Mouse (Mus musculus): ENCODE results near the gene Cxcr1. TPM values are rescaled to one million over a fixed set of nuclear protein-coding genes. Genes with fewer than 3 reads are reported as not detected.

Cxcr1 gene
- polyA plus RNA-seq (2012; rRNA removed), result not detected in 2 replicates

DNA sequence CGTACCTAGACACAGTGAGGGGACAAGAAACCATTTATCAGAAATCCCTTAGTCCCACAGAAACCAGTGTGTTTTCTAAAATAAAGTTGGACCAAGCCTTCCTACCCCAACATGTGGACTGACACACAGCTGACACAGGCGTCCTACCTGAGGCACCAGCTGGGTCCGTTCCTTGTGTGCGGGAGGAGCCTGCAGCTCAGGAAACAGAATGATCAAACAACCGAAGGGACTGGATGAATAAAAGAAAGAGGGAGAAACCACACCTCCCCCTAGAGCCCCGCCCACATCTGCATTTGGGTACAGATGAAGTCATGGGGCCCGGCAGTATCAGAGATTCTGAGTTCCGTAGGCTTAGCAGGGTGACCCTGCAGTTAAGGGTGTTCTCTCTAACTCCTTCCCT, at the start of gene Cxcr1:
Cxcr1 (minus strand) TSS at position 187 of the 400 bp plus-strand sequence.

DNA sequence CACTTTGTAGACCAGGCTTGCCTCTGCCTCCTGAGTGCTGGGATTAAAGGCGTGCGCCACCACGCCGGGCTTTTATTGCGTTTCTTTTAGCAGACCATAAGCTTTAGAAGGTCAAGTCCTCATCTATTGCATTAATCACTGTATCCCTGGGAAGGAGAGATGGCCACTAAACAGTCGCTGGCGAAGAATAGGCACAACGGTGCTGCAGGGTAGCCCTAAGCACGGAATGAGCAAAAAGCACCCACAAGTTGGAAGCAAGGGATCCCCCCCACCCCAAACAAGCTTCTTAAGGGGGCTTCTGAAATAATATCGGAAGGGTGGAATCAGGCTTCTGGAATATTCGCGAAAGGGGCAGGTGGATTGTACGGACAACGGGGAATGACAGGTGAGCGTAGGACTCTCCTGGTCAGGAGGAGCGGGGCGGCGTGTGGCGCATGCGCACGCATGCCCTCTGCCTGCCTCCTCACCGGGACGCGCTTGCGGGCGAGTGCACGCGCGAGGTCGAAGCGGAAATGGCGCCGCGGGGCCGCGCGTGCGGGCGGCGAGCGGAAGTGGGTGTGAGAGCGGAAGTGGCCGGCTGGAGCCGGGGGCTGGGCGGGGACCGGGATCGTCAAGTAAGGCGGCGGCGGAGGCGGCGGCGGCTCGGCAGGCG, 41.6 kb upstream of the Cxcr1 start, which contains the start of gene Arpc2:
Arpc2 (plus strand) TSS at position 147 of the 652 bp plus-strand sequence.

DNA sequence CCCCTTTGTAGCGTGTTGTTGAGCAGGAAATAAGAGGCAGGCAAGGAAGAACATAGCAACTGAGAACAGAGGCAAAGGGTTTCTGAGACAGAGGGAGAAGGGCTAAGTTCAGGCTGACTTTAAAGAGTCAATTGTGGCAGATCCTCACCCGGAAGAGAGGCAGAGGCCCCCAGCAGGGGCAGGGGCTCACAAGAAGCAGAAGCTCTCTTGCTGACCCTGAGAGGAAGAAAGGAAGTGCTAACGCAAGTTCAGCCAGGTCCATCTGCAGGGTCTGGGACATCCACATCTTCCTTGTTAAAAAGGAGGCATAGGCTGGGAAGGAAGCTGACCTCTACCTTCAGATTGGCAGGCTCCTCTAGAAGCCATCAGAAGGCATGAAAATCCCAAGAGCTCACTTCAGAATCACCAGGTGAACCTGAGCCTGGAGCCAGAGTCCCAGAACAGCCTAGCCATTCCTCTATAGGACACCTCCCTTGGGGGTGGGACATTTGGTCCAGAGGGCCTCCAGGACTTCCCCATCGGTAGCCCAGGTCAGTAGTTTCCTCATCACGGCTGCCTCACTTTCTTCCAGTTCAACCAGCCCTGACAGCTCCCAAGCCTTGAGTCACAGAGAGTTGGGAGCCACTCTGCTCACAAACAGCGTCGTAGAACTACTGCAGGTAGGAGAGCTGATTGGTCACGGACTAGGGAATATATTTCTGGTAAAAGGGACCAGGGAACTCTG, 40.8 kb downstream of the Cxcr1 start, which contains the start of gene Cxcr2:
Cxcr2 (plus strand) TSS at position 529 of the 724 bp plus-strand sequence.

Other genes starting within 250 kb of the Cxcr1 start
- 8.3 and 13.0 TPM in 2 replicates for gene Tns1, start 70.2 kb downstream of the Cxcr1 start, polyA plus RNA-seq (2012; rRNA removed)
- 0.65 and 0.75 TPM in 2 replicates for gene Rufy4, start 69.1 kb downstream of the Cxcr1 start, polyA plus RNA-seq (2012; rRNA removed)
- 0.09 and 0.10 TPM in 2 replicates for gene Cxcr2, start 40.6 kb downstream of the Cxcr1 start, polyA plus RNA-seq (2012; rRNA removed)
- gene Arpc2, start 41.5 kb upstream of the Cxcr1 start, polyA plus RNA-seq (2012; rRNA removed), result 200 and 212 TPM in 2 replicates
- 0.05 and 0.06 TPM in 2 replicates for gene Gpbar1, start 83.9 kb upstream of the Cxcr1 start, polyA plus RNA-seq (2012; rRNA removed)
- 170 and 189 TPM in 2 replicates for gene Aamp, start 90.1 kb upstream of the Cxcr1 start, polyA plus RNA-seq (2012; rRNA removed)
- 64.7 and 71.0 TPM in 2 replicates for gene Pnkd, start 90.3 kb upstream of the Cxcr1 start, polyA plus RNA-seq (2012; rRNA removed)
- 5.7 and 12.6 TPM in 2 replicates for gene Tmbim1, start 111.0 kb upstream of the Cxcr1 start, polyA plus RNA-seq (2012; rRNA removed)
- 2.4 and 2.7 TPM in 2 replicates for gene Catip, start 167.5 kb upstream of the Cxcr1 start, polyA plus RNA-seq (2012; rRNA removed)
- gene Slc11a1, start 180.6 kb upstream of the Cxcr1 start, polyA plus RNA-seq (2012; rRNA removed), result 4.1 and 4.3 TPM in 2 replicates
- gene Ctdsp1, start 196.9 kb upstream of the Cxcr1 start, polyA plus RNA-seq (2012; rRNA removed), result 40.5 and 53.6 TPM in 2 replicates
- gene Vil1, start 214.7 kb upstream of the Cxcr1 start, polyA plus RNA-seq (2012; rRNA removed), result 0.05 and 0.06 TPM in 2 replicates

All from central nervous system, embryonic 14 days (tissue).